Mouse (Mus musculus): ENCODE results near the gene Armc7.

DNA sequence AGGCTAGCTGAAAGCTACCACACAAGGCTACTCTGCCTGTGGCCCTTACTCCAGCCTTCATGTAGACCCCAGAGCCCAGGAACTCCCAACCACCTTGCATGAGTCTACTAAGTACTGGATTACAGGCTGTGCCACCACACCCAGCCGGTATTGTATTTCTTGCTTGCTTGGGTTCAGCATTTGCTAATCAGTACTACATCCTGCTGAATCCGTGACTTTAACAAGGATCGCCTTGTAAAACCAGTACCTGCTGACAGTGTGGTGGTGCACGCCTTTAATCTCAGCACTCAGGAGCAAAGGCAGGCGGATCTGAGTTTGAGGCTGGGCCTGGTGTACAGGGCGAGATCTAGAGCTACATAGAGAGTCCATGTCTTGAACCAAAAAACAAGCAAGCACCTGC, 27.2 kb downstream of the Armc7 start:
- TF ChIP-seq CTCF (IDR thresholded peaks at IDR 0.05; ENCODE audit: borderline replicate concordance, insufficient read depth, low read depth, low read length): no peak
- TF ChIP-seq POLR2A (IDR thresholded peaks at IDR 0.05; ENCODE audit: borderline replicate concordance, insufficient read depth, low read length): no peak

Measured in cerebellum, adult 2 months (tissue).